Comparison of ENCODE assay signal across 8 mouse cellular contexts in genomic region chr5:103752665-103753510, GRCm38 (mm10).
A peak's percentile ranks its signal among the peaks of the same experiment; 100 is the strongest.
DNase-seq lines count a peak whose midpoint lies in the region; ATAC-seq and TF ChIP-seq lines count a peak whose summit lies in the region.

No protein-coding gene starts in this region.

- WGBS in heart, embryonic 12.5 days = under 1% methylated on average over 23 of the region's 23 CpGs
- WGBS in kidney, embryonic 15.5 days = 4% methylated on average over 23 of the region's 23 CpGs
- WGBS in small intestine, adult 2 months = under 1% methylated on average over 23 of the region's 23 CpGs

- H3K4me1 ChIP-seq in heart, embryonic 12.5 days (replicated peaks) = peaks cover 20% of the 10 kb centered on the region
- H3K4me1 ChIP-seq in kidney, embryonic 15.5 days = peaks cover 27% of the 10 kb centered on the region
- peaks cover 16% of the 10 kb centered on the region for H3K4me1 ChIP-seq in small intestine, adult 2 months (ENCODE audit: control insufficient read depth, insufficient read depth, insufficient read length, low read length)

- no peaks in the 10 kb centered on the region for H3K9me3 ChIP-seq in heart, embryonic 12.5 days (replicated peaks)
- no peaks in the 10 kb centered on the region for H3K9me3 ChIP-seq in kidney, embryonic 15.5 days (replicated peaks)

- peak overlapping the region; percentile 96 for H3K27ac ChIP-seq in heart, embryonic 12.5 days (ENCODE audit: poor library complexity, severe bottlenecking)
- H3K27ac ChIP-seq in kidney, embryonic 15.5 days = peak overlapping the region; percentile 97
- peak overlapping the region; percentile 100 for H3K27ac ChIP-seq in small intestine, adult 2 months (ENCODE audit: insufficient read depth, low read depth, low read length)

- peak; percentile 26; the same call in 1 of the 2 replicates for TF ChIP-seq POLR2A in small intestine, adult 2 months (IDR thresholded peaks at IDR 0.05; ENCODE audit: low read depth, low read length)

- H3K4me3 ChIP-seq in heart, embryonic 12.5 days = peak overlapping the region; percentile 70
- peak overlapping the region; percentile 73 for H3K4me3 ChIP-seq in kidney, embryonic 15.5 days (replicated peaks)
- H3K4me3 ChIP-seq in small intestine, adult 2 months (ENCODE audit: low read depth, low read length) = peak overlapping the region; percentile 96

- TF ChIP-seq CTCF in small intestine, adult 2 months (IDR thresholded peaks at IDR 0.05; ENCODE audit: extremely low read depth, insufficient read length, insufficient replicate concordance, low read depth, low read length) = no peak

- H3K4me2 ChIP-seq in heart, embryonic 12.5 days = peak overlapping the region; percentile 89
- H3K4me2 ChIP-seq in kidney, embryonic 15.5 days = peak overlapping the region; percentile 86

- peak overlapping the region; percentile 82 for H3K9ac ChIP-seq in heart, embryonic 12.5 days
- H3K9ac ChIP-seq in kidney, embryonic 15.5 days = peak overlapping the region; percentile 80

- no peaks in the 10 kb centered on the region for H3K27me3 ChIP-seq in heart, embryonic 12.5 days (replicated peaks)
- H3K27me3 ChIP-seq in kidney, embryonic 15.5 days = 0 out of 2 replicates have a peak, but pooled peaks cover 3% of the 10 kb centered on the region
- H3K27me3 ChIP-seq in small intestine, adult 2 months (ENCODE audit: control insufficient read depth, insufficient read depth, low read length) = no peaks in the 10 kb centered on the region

- DNase-seq in CD4-positive, CD25-positive, alpha-beta regulatory T cell, adult 2 months (ENCODE audit: low read depth, low spot score) = peak; percentile 84
- DNase-seq in R1 (ENCODE audit: low read depth, low spot score) = peak; percentile 31
- peak; percentile 58 for DNase-seq in embryo, embryonic 10.5 days (ENCODE audit: low spot score)
- peak; percentile 68 for DNase-seq in lung, postnatal 36 days
- DNase-seq in urinary bladder, postnatal 25 days (ENCODE audit: low spot score) = no peak

- no peaks in the 10 kb centered on the region for H3K36me3 ChIP-seq in heart, embryonic 12.5 days
- H3K36me3 ChIP-seq in kidney, embryonic 15.5 days = no peaks in the 10 kb centered on the region
- no peaks in the 10 kb centered on the region for H3K36me3 ChIP-seq in small intestine, adult 2 months (ENCODE audit: control insufficient read depth, insufficient read depth, low read length)

- peak; percentile 12; the same call in 1 of the 2 replicates for ATAC-seq in heart, embryonic 12.5 days (ENCODE audit: insufficient number of reproducible peaks, low FRiP score)
- ATAC-seq in kidney, embryonic 15.5 days (replicated peaks; ENCODE audit: low FRiP score) = 0 out of 2 replicates have a peak, but pooled peaks have one; percentile 3
